8 mouse cellular contexts compared by ENCODE assay signal in genomic region chr15:84668938-84669747, GRCm38 (mm10). TPM values are rescaled to one million over a fixed set of nuclear protein-coding genes. Genes with fewer than 3 reads are reported as not detected.
DNase-seq lines count a peak whose midpoint lies in the region; ATAC-seq and TF ChIP-seq lines count a peak whose summit lies in the region.

TSS of gene Prr5 (plus strand) at chr15:84669620.

- WGBS in cerebellum, adult 2 months: 50% methylated on average over 14 of the region's 14 CpGs
- 84% methylated on average over 14 of the region's 14 CpGs for WGBS in neural tube, embryonic 11.5 days
- WGBS in large intestine, adult 2 months: 73% methylated on average over 14 of the region's 14 CpGs
- WGBS in neural tube, embryonic 13.5 days: 69% methylated on average over 14 of the region's 14 CpGs

- no peaks in the 10 kb centered on the region for H3K36me3 ChIP-seq in neural tube, embryonic 11.5 days (ENCODE audit: control insufficient read depth, insufficient read depth, low read length)
- no peaks in the 10 kb centered on the region for H3K36me3 ChIP-seq in neural tube, embryonic 13.5 days

- no peaks in the 10 kb centered on the region for H3K9me3 ChIP-seq in neural tube, embryonic 11.5 days (ENCODE audit: control insufficient read depth, low read length)
- H3K9me3 ChIP-seq in neural tube, embryonic 13.5 days: no peaks in the 10 kb centered on the region

- no peak for TF ChIP-seq CTCF in cerebellum, adult 2 months (IDR thresholded peaks at IDR 0.05; ENCODE audit: borderline replicate concordance, insufficient read depth, low read depth, low read length)

- H3K4me2 ChIP-seq in neural tube, embryonic 11.5 days (ENCODE audit: low read depth): no peak within 1 kb of the TSS
- H3K4me2 ChIP-seq in neural tube, embryonic 13.5 days: no peak within 1 kb of the TSS

- DNase-seq in cerebellum, adult 2 months: no peak
- no peak for DNase-seq in cerebellum, adult 11-12 months
- DNase-seq in neural tube, embryonic 11.5 days (ENCODE audit: low spot score): peak; percentile 10
- no peak for DNase-seq in neural tube, embryonic 10.5 days (ENCODE audit: extremely low spot score, low spot score)
- no peak for DNase-seq in large intestine, adult 2 months (ENCODE audit: low read depth, low spot score)
- no peak for DNase-seq in right cerebral cortex, postnatal 14 days
- DNase-seq in right cerebral cortex, adult 18-20 months: no peak

- no peak for TF ChIP-seq POLR2A in cerebellum, adult 2 months (IDR thresholded peaks at IDR 0.05; ENCODE audit: borderline replicate concordance, insufficient read depth, low read length)

- no peak within 1 kb of the TSS for H3K27ac ChIP-seq in cerebellum, adult 2 months (ENCODE audit: insufficient read depth, low read length)
- H3K27ac ChIP-seq in neural tube, embryonic 11.5 days (ENCODE audit: low read depth, low read length): no peak within 1 kb of the TSS
- H3K27ac ChIP-seq in neural tube, embryonic 13.5 days (replicated peaks): no peak within 1 kb of the TSS

- H3K4me1 ChIP-seq in cerebellum, adult 2 months (ENCODE audit: control insufficient read depth, insufficient read depth, low read length): peaks cover 14% of the 10 kb centered on the region; the same call in 1 of the 2 replicates
- no peaks in the 10 kb centered on the region; the same call in 1 of the 2 replicates for H3K4me1 ChIP-seq in neural tube, embryonic 11.5 days (ENCODE audit: control insufficient read depth, insufficient read depth, low read length)
- H3K4me1 ChIP-seq in neural tube, embryonic 13.5 days (replicated peaks): peaks cover 43% of the 10 kb centered on the region

- no peaks in the 10 kb centered on the region for H3K27me3 ChIP-seq in cerebellum, adult 2 months (ENCODE audit: control insufficient read depth, insufficient read depth, low read length)
- H3K27me3 ChIP-seq in neural tube, embryonic 11.5 days (ENCODE audit: control insufficient read depth, insufficient read depth, low read length): peaks cover 4% of the 10 kb centered on the region; the same call in 1 of the 2 replicates
- H3K27me3 ChIP-seq in neural tube, embryonic 13.5 days: 0 out of 2 replicates have a peak, but pooled peaks cover 2% of the 10 kb centered on the region

- ATAC-seq in neural tube, embryonic 11.5 days (ENCODE audit: insufficient read depth, low FRiP score, low TSS enrichment): no peak
- ATAC-seq in neural tube, embryonic 13.5 days (ENCODE audit: low read depth): no peak

- no peak within 1 kb of the TSS for H3K4me3 ChIP-seq in cerebellum, adult 2 months (replicated peaks; ENCODE audit: insufficient read depth, low read depth, low read length)
- no peak within 1 kb of the TSS for H3K4me3 ChIP-seq in neural tube, embryonic 11.5 days (ENCODE audit: low read depth, low read length)
- H3K4me3 ChIP-seq in neural tube, embryonic 13.5 days: no peak within 1 kb of the TSS

- H3K9ac ChIP-seq in neural tube, embryonic 11.5 days (ENCODE audit: low read length): no peak within 1 kb of the TSS
- H3K9ac ChIP-seq in neural tube, embryonic 13.5 days: no peak within 1 kb of the TSS

RNA-seq across cellular contexts. Expression of gene Prr5, which starts in this region (rescaled TPM):
- 13.5 and 14.9 TPM in 2 replicates for polyA plus RNA-seq in cerebellum, adult 2 months (2012; rRNA removed)
- polyA plus RNA-seq in neural tube, embryonic 11.5 days (2014; fragmentation: Nextera tagmentation; extraction: Ambion mirVana): 17.5 and 19.3 TPM in 2 replicates
- polyA plus RNA-seq in large intestine, adult 2 months (2012; rRNA removed): 52.4 and 54.3 TPM in 2 replicates
- polyA plus RNA-seq in neural tube, embryonic 13.5 days (2015; fragmentation: Nextera tagmentation; extraction: Ambion mirVana): 21.9 and 24.2 TPM in 2 replicates
